Mouse (Mus musculus): ENCODE data around the gene Gm20388. TPM values are rescaled to one million over a fixed set of nuclear protein-coding genes. Genes with fewer than 3 reads are reported as not detected.
"Not testable (repeated sequence)": the region's sequence is repeated elsewhere in the genome, so short reads cannot be mapped to it uniquely, and the experiment has no call there.

Gm20388 gene
- polyA plus RNA-seq, 1 experiment = 23.9 TPM

- Histone ChIP-seq H3K27ac (ENCODE audit: insufficient read depth, low read length) (no peak overlapping the region), H3K4me1 (ENCODE audit: control insufficient read depth, insufficient read depth, low read length) (no peaks in the 10 kb centered on the region), H3K4me3 (ENCODE audit: insufficient read depth, low read length) (no peak overlapping the region)
- TF ChIP-seq CTCF (IDR thresholded peaks at IDR 0.05; ENCODE audit: extremely low read depth, insufficient read depth, low read length) = no peak
These were observed 4251.0 kb downstream of the Gm20388 start for GRCm38 (mm10) chr8:124161683-124162082.

DNA sequence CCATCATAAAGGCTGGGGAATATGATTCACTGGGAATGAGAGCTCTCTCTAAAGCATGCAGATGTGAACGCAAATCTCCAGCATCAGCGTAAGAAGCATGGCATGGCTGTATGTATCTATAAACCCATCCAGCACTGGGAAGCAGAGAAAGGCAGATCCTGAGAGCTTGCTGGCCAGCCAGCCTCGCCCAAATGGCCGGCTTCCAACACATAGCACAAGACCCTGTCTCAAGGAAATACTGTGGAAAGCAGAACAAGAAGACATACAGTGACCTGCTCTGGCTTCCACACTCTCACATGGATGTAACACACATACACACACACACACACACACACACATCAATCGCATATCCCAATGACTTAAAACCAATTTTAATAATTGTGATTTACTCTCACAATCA is 4252.6 kb downstream of the Gm20388 start:
- Histone ChIP-seq H3K4me1 (ENCODE audit: control insufficient read depth, insufficient read depth, low read length) (no peaks in the 10 kb centered on the region), H3K4me3 (ENCODE audit: insufficient read depth, low read length) (no peak overlapping the region), H3K27ac (ENCODE audit: insufficient read depth, low read length) (no peak overlapping the region)
- TF ChIP-seq POLR2A (IDR thresholded peaks at IDR 0.05; ENCODE audit: extremely low read depth, insufficient read depth, low read length) (no peak), CTCF (IDR thresholded peaks at IDR 0.05; ENCODE audit: extremely low read depth, insufficient read depth, low read length) (no peak)

GRCm38 (mm10) chr8:124169749-124170148 is 4259.1 kb downstream of the Gm20388 start:
- Histone ChIP-seq H3K27ac (ENCODE audit: insufficient read depth, low read length) (no peak overlapping the region), H3K4me1 (ENCODE audit: control insufficient read depth, insufficient read depth, low read length) (peaks cover 4% of the 10 kb centered on the region), H3K4me3 (ENCODE audit: insufficient read depth, low read length) (no peak overlapping the region)
- TF ChIP-seq POLR2A (IDR thresholded peaks at IDR 0.05; ENCODE audit: extremely low read depth, insufficient read depth, low read length) = no peak
- TF ChIP-seq CTCF (IDR thresholded peaks at IDR 0.05; ENCODE audit: extremely low read depth, insufficient read depth, low read length) = no peak

GRCm38 (mm10) chr8:124170671-124171070 is 4260.0 kb downstream of the Gm20388 start:
- H3K27ac ChIP-seq (ENCODE audit: insufficient read depth, low read length) = no peak overlapping the region
- TF ChIP-seq POLR2A (IDR thresholded peaks at IDR 0.05; ENCODE audit: extremely low read depth, insufficient read depth, low read length) (no peak), CTCF (IDR thresholded peaks at IDR 0.05; ENCODE audit: extremely low read depth, insufficient read depth, low read length) (no peak)

GRCm38 (mm10) chr8:124171557-124172528 is 4261.2 kb downstream of the Gm20388 start:
- Histone ChIP-seq H3K27ac (ENCODE audit: insufficient read depth, low read length) (no peak overlapping the region), H3K4me1 (ENCODE audit: control insufficient read depth, insufficient read depth, low read length) (peaks cover 4% of the 10 kb centered on the region), H3K4me3 (ENCODE audit: insufficient read depth, low read length) (no peak overlapping the region)
- TF ChIP-seq CTCF (IDR thresholded peaks at IDR 0.05; ENCODE audit: extremely low read depth, insufficient read depth, low read length) (no peak), POLR2A (IDR thresholded peaks at IDR 0.05; ENCODE audit: extremely low read depth, insufficient read depth, low read length) (no peak)

More at GRCm38 (mm10) chr8:124170671-124171070, 4260.0 kb downstream of the Gm20388 start:
- H3K4me1 ChIP-seq (ENCODE audit: control insufficient read depth, insufficient read depth, low read length) = peaks cover 4% of the 10 kb centered on the region
- H3K4me3 ChIP-seq (ENCODE audit: insufficient read depth, low read length) = no peak overlapping the region

DNA sequence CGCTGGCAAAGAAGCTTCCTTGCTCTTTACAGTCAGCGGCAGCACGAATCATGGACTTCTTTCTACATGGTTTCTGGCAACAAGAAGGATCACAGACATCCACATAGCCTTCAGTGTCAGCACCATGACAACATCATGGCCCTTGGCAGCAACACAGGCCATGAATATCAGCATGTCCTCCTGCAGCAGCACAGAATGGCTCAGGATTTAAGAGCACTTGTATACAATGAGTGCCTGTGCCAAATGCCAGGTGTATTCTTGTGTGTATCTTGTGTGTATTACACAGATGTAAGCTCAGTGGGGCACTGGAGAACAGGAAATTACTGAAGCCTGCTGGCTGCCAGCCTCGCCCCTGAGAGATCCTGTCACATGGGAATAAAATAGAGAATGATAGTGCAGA is 4263.0 kb downstream of the Gm20388 start:
- no peak overlapping the region for H3K27ac ChIP-seq (ENCODE audit: insufficient read depth, low read length)
- no peak overlapping the region for H3K4me3 ChIP-seq (ENCODE audit: insufficient read depth, low read length)
- H3K4me1 ChIP-seq (ENCODE audit: control insufficient read depth, insufficient read depth, low read length) = peaks cover 4% of the 10 kb centered on the region
- TF ChIP-seq CTCF (IDR thresholded peaks at IDR 0.05; ENCODE audit: extremely low read depth, insufficient read depth, low read length) (no peak), POLR2A (IDR thresholded peaks at IDR 0.05; ENCODE audit: extremely low read depth, insufficient read depth, low read length) (no peak)

GRCm38 (mm10) chr8:124176133-124176532 is 4265.5 kb downstream of the Gm20388 start:
- H3K4me1 ChIP-seq (ENCODE audit: control insufficient read depth, insufficient read depth, low read length) = peaks cover 4% of the 10 kb centered on the region
- no peak overlapping the region for H3K27ac ChIP-seq (ENCODE audit: insufficient read depth, low read length)
- no peak for TF ChIP-seq POLR2A (IDR thresholded peaks at IDR 0.05; ENCODE audit: extremely low read depth, insufficient read depth, low read length)
- TF ChIP-seq CTCF (IDR thresholded peaks at IDR 0.05; ENCODE audit: extremely low read depth, insufficient read depth, low read length) = no peak
- H3K4me3 ChIP-seq (ENCODE audit: insufficient read depth, low read length) = no peak overlapping the region

DNA sequence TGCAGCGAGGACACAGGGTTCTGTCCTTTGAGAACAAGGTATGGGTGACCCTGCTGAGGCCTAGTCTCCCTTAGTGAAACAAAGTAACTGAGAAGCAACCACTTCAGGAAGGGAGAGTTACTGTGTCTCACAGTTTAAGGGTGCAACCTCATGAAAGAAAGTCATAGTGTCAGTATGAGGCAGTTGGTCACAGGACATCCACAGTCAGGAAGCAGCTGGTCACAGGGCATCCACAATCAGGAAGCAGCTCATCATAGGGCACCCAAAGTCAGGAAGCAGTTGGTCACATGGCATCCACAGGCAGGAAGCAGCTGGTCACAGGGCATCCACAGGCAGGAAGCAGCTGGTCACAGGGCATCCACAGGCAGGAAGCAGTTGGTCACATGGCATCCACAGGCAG is 4266.5 kb downstream of the Gm20388 start:
- not testable (repeated sequence) for H3K4me3 ChIP-seq (ENCODE audit: insufficient read depth, low read length); H3K27ac ChIP-seq (ENCODE audit: insufficient read depth, low read length)

GRCm38 (mm10) chr8:124180681-124181445 is 4270.2 kb downstream of the Gm20388 start:
- no peak overlapping the region for H3K4me3 ChIP-seq (ENCODE audit: insufficient read depth, low read length)
- no peak for TF ChIP-seq CTCF (IDR thresholded peaks at IDR 0.05; ENCODE audit: extremely low read depth, insufficient read depth, low read length)
- no peak for TF ChIP-seq POLR2A (IDR thresholded peaks at IDR 0.05; ENCODE audit: extremely low read depth, insufficient read depth, low read length)
- peaks cover 4% of the 10 kb centered on the region; the same call in 1 of the 2 replicates for H3K4me1 ChIP-seq (ENCODE audit: control insufficient read depth, insufficient read depth, low read length)
- H3K27ac ChIP-seq (ENCODE audit: insufficient read depth, low read length) = no peak overlapping the region

More for the DNA sequence above, 4266.5 kb downstream of the Gm20388 start:
- H3K4me1 ChIP-seq (ENCODE audit: control insufficient read depth, insufficient read depth, low read length) = not testable (repeated sequence)

All from cortical plate, adult 2 months (tissue).